Mouse (Mus musculus) brain, embryonic 14.5 days (tissue): ENCODE results near the gene Ppp2r5c. TPM values are rescaled to one million over a fixed set of nuclear protein-coding genes. Genes with fewer than 3 reads are reported as not detected.

Experiments
- DNase-seq: peaks from one replicate; pipeline ENCODE4 v3.0.0-alpha.2; 2011; ENCODE audit warnings: low read depth
- CTCF ChIP-seq: fragments of 200-500 bp; IDR thresholded peaks from 2 replicates; pipeline ENCODE4 v1.5.1; 2012; ENCODE audit warnings: inconsistent platforms, mild to moderate bottlenecking, moderate library complexity, borderline replicate concordance; ENCODE audit not compliant: insufficient read depth, insufficient read length; ENCODE audit errors: extremely low read depth
- POLR2A ChIP-seq: fragments of 200-500 bp; IDR thresholded peaks from 2 replicates; pipeline ENCODE4 v1.6.1; 2012; ENCODE audit warnings: mild to moderate bottlenecking, inconsistent platforms, borderline replicate concordance; ENCODE audit not compliant: poor library complexity, insufficient read depth, insufficient read length, severe bottlenecking; ENCODE audit errors: extremely low read depth
- polyA plus RNA-seq: library from polyadenylated mRNA; depleted of rRNA; stranded (reverse); fragments of >200 nt; gene quantifications from 2 replicates; pipeline ENCODE4 v1.2.3, GENCODE M21; 2012

Gene Ppp2r5c
- polyA plus RNA-seq, 1 experiment = 101 TPM

GRCm38 (mm10) chr12:110480701-110481100 lies 33.8 kb downstream of the Ppp2r5c start:
- TF ChIP-seq CTCF = no peak
- TF ChIP-seq POLR2A = no peak
- DNase-seq = no peak

- TF ChIP-seq POLR2A = no peak
- TF ChIP-seq CTCF = no peak
Observed at GRCm38 (mm10) chr12:110483761-110484160, 36.8 kb downstream of the Ppp2r5c start.

GRCm38 (mm10) chr12:110484824-110485584 lies 38.1 kb downstream of the Ppp2r5c start:
- DNase-seq = no peak
- no peak for TF ChIP-seq POLR2A
- TF ChIP-seq CTCF = no peak

More at GRCm38 (mm10) chr12:110483761-110484160, 36.8 kb downstream of the Ppp2r5c start:
- DNase-seq = no peak

GRCm38 (mm10) chr12:110485585-110486331 lies 38.8 kb downstream of the Ppp2r5c start:
- DNase-seq = peak; percentile 98
- peak; percentile 34; the same call in 1 of the 2 replicates for TF ChIP-seq POLR2A
- TF ChIP-seq CTCF = no peak

GRCm38 (mm10) chr12:110486852-110487251 lies 39.9 kb downstream of the Ppp2r5c start:
- TF ChIP-seq POLR2A (no peak), CTCF (no peak)
- no peak for DNase-seq

- TF ChIP-seq POLR2A (no peak), CTCF (no peak)
- no peak for DNase-seq
Observed at GRCm38 (mm10) chr12:110488031-110488430, 41.1 kb downstream of the Ppp2r5c start.

GRCm38 (mm10) chr12:110489946-110490701 lies 43.2 kb downstream of the Ppp2r5c start:
- DNase-seq = no peak
- TF ChIP-seq POLR2A (no peak), CTCF (no peak)

GRCm38 (mm10) chr12:110492436-110492835 lies 45.5 kb downstream of the Ppp2r5c start:
- TF ChIP-seq CTCF (no peak), POLR2A (no peak)
- no peak for DNase-seq

GRCm38 (mm10) chr12:110493597-110494369 lies 46.9 kb downstream of the Ppp2r5c start:
- DNase-seq = no peak
- TF ChIP-seq CTCF = no peak
- TF ChIP-seq POLR2A = no peak

GRCm38 (mm10) chr12:110494846-110495245 lies 47.9 kb downstream of the Ppp2r5c start:
- TF ChIP-seq CTCF (no peak), POLR2A (no peak)

GRCm38 (mm10) chr12:110495260-110495659 lies 48.3 kb downstream of the Ppp2r5c start:
- TF ChIP-seq POLR2A (no peak), CTCF (no peak)

More at GRCm38 (mm10) chr12:110494846-110495245, 47.9 kb downstream of the Ppp2r5c start:
- DNase-seq = no peak

More at GRCm38 (mm10) chr12:110495260-110495659, 48.3 kb downstream of the Ppp2r5c start:
- no peak for DNase-seq
